Mouse (Mus musculus) brain, embryonic 18.5 days (tissue): ENCODE measurements around the gene Snai1.

Experiments
- DNase-seq: peaks from one replicate; pipeline ENCODE4 v3.0.0-alpha.2; 2012; ENCODE audit warnings: low read depth, low spot score

Snai1 gene

DNA sequence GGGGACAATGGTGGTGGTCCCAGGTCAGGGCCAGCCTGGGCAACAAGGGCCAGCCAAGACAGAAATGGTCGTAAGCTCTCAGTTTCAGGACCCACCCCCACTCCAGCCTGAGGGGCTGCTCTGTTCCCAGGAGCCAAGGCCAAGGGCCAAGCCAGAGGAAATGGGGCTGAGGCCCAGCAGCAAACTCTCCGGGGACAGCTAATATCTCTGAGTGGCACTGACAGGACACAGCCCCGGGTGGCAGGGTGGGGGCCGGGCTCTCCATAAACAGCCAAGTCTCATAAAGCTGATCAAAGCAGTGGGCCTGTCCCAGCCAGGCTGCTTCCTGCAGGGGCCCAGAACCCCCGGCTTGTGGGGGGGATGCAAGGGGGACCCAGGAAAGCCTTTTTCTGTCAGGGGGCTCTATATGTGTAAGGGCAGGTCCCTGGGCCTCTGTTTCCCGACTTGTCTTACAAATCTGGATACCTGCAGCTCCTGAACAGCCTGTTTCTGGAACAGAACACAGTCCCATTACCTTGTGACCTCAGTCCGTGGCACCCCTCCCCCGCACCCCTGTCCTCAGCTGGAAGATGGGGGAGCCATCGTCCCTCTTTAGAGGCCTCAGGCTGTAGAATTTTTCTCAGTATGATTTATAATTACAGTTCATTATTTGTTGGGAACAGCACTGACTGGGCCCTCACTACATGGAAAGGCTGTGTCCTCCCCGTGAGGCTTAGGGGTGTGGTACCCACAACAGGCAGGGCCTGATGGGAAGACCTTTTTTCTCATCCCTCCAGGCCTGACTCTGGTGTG, 45.4 kb downstream of the Snai1 start:
- DNase-seq = no peak

DNA sequence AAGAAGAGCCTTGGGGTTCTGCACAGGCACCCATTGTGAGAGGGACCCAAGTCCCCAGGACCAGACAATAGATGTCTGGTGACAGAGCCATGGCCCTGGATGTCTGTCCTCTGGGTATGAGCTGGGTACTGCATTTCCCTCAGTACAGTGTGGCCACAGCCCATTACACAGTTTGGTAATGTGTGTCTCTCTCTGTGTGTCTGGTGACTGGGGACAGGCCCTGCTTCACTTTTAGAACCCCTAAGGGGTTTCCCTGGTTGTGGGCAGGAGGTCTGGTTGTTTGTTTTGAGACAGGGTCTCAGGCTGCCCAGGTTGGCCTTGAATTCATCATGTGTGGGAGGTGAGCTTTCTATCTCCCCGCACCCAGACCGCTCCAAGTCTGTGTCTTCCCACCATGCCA, 47.3 kb downstream of the Snai1 start:
- DNase-seq = no peak

DNA sequence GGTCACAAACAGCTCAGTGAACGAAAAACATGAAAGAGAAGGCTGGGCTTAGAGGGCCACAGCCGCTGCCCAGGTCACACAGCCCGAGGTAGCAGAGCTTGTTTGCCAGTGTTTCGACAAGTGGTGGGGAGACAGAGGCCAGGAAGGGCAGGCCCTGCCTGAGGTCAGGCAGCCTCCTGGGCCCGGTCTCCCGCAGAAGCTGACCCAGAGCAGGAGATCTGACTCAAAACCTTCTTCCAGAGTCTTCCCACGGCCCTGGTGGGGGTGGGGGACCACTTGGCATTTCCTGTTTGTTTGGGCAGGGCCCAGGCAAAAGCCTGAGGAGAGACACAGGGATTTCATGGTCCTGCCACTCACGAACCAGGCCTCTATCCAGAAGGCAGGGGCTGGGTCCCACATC, 48.0 kb downstream of the Snai1 start:
- DNase-seq = no peak

GRCm38 (mm10) chr2:167586976-167587375, 49.0 kb downstream of the Snai1 start:
- no peak for DNase-seq

DNA sequence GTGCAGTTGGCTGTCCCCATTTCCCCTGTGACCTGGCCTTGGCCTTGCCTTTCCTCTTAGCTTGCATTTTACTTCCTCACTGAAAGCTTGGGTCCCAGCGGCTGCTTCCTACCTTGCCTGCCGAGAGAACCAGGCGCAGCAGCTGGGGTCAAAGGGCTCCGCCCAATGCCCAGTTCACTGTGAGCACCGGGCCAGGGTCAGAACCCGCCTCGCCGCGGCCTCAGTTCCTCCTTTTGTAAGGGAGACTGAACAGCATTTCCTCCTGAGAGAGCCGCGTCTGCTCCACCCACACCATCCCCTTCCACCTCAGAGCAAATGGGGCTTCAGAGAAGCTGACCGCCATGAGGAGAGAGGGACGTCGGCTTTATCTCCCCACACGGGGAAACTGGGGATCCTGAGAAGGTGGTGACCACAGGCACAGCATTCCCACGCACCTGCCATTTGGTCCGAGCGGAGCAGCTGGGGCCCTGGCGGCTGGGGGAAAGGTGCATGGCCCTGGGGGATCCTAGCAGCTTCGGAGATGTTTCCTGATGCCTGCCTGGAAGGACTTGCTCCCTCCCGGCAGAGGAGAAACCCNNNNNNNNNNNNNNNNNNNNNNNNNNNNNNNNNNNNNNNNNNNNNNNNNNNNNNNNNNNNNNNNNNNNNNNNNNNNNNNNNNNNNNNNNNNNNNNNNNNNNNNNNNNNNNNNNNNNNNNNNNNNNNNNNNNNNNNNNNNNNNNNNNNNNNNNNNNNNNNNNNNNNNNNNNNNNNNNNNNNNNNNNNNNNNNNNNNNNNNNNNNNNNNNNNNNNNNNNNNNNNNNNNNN, 51.0 kb downstream of the Snai1 start:
- no peak for DNase-seq
